Mouse (Mus musculus) left cerebral cortex, postnatal 36 days (tissue): ENCODE measurements around the gene Homez. TPM values are rescaled to one million over a fixed set of nuclear protein-coding genes. Genes with fewer than 3 reads are reported as not detected.

Source experiments
- DNase-seq, 2 experiments: peaks; one replicate each; pipeline ENCODE4 v3.0.0; 2021 to 2022; ENCODE audit warnings: low spot score in 2 of 2, mixed read lengths in 1 of 2
- intact Hi-C: fragments of 180-260 bp; cut with DNase I; formaldehyde crosslinking; loops from one replicate; pipeline ENCODE4 v1.15.1; 2025
- total RNA-seq, 2 experiments: library from RNA; stranded (reverse); gene quantifications; 2 replicates each; pipeline ENCODE4 v1.2.3; 2021

Homez gene
- 10 to 100 TPM; 15.9 to 22.1 TPM for total RNA-seq

GRCm38 (mm10) chr14:54870861-54871260 is at the start of gene Homez:
Gene Homez (minus strand): TSS chr14:54870961.
- no peak for DNase-seq
- intact Hi-C loops, result no loop called here

GRCm38 (mm10) chr14:54920076-54920685 is 49.4 kb upstream of the Homez start:
- DNase-seq, result no peak
- intact Hi-C loops, result no loop called here

- intact Hi-C loops, result loop anchor here (1.0 kb wide), 1 partner anchor 102 kb away; the partner anchor contains the start of gene Ngdn
- DNase-seq, result no peak
Observed at GRCm38 (mm10) chr14:54913343-54913742, 42.6 kb upstream of the Homez start.

DNA sequence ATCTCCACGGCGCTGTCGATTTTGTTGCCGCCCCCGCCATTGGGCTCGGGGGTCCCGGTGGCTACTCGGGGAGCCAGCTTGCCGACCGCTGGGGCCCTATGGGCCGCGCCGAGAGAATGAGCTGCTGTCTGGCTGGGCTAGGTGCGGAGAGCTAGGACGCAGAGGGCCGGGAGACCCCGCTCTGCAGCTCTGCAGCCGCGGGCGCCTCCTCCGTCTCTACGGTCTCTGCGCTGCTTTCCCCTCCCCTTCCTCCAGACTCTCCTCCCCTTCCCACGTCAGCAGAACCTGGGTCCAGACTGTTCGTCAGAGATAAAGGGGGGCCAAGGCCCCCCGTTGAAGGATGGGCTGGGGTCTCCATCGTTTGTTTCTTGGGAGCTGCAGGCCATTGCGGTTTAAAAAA is 42.1 kb upstream of the Homez start, which contains the start of gene Slc22a17:
Gene Slc22a17, minus strand, starts transcription at position 247 of the 400 bp plus-strand sequence.
- intact Hi-C loops, result loop anchor here (1.0 kb wide), 1 partner anchor 102 kb away; the partner anchor contains the start of gene Ngdn
- peak; percentile 81 to 84 for DNase-seq

- DNase-seq, result no peak
- intact Hi-C loops, result no loop called here
Observed at GRCm38 (mm10) chr14:54912109-54912850, 41.5 kb upstream of the Homez start.

- intact Hi-C loops, result no loop called here
- DNase-seq, result no peak
Observed at GRCm38 (mm10) chr14:54908682-54909081, 37.9 kb upstream of the Homez start.

DNA sequence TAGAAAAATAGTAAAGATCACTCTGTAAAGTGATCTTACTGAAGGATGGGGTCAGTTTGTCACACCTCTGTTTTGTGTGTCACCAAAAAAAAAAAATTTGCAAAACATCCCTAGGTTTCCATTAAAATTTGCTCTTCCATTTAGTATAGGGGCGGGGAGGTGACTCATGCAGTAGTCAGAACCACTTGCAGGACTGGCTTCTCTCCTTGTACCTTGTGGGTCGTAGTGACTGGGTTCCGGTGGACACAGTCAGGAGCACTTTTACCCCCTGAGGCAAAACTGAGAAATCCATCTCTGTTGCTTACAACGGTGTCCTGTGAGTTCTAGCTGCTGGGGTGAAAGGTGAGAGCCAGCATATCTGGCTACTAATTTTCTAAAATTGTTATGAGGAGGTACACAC is 32.9 kb upstream of the Homez start:
- intact Hi-C loops, result no loop called here
- DNase-seq, result no peak

DNA sequence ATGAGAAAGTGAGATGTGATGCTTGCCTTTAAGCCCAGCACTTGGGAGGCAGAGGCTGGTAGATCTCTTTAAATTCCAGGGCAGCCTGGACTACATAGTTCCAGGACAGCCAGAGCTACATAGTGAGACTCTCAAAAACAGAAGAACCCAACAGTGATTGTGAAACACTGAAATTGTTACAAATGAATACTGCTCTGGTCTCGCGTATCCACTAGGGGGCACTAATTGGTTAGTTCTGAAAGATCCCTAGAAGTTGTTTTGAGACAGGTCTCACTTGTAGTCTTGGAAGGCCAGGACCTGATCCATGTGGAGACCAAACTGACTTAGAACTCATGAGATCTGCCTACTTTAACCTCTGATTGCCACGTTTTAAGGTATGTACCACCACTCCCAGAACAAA is 29.6 kb upstream of the Homez start:
- intact Hi-C loops, result loop anchor here (1.0 to 2.0 kb wide), 2 partner anchors 38 to 115 kb away; partner anchors contain the start of gene Ngdn
- peak; percentile 42 to 70 for DNase-seq

DNA sequence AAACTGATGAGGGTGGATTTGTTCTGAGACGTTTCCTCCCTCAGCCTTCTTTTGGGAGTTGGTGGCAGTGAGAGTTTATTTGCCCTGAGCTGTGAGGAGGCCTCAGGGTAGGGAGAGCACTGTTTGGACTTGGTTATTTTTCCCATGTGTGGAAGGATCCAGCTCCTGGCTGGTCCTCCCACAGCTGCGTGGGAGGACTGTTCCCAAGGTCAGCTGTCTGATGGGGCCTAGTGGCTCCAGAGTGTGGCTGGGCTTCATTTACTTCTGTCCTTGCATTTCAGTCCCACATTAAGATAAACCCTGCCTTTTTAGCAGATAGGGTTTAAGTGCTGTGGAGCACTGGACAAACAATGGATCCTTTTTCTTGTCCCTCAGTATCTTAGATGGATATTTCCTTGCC is 26.7 kb upstream of the Homez start:
- intact Hi-C loops, result loop anchor here (5.0 kb wide), 1 partner anchor 195 kb away; the partner anchor contains the start of genes Thtpa and Zfhx2

DNA sequence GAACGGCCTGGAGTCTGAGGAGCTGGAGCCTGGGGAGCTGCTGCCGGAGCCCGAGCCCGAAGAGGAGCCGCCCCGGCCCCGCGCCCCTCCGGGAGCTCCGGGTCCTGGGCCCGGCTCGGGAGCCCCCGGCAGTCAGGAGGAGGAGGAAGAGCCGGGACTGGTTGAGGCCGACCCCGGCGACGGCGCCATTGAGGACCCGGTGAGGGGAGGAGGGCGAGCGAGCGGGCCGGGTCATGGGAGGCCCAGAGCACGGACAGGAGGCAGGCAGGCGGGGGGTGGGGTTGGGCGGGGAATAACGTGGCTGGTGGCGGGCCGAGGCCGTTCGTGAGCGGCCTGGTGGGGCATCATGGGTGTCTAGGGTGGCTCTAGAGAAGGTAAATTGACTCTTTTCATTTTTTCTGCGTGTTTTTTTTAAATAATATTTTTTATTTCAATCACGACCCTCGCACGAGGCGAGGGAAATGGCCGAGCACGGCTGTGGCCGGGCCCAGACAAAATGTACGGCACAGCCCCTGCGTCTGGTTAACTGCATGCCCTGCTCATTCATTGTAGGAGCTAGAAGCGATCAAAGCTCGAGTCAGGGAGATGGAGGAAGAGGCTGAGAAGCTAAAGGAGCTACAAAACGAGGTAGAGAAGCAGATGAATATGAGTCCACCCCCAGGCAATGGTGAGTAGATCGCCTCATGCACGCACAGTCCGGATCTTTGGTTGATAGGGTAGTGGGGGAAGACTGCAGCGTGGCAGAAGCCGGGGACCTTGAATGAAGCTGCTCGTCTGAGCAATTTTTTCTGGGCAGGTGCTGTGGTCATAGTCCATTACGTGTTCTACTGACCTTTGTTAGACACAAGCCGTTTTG is 23.8 kb upstream of the Homez start:
- peak; percentile 64 to 70 for DNase-seq
- intact Hi-C loops, result loop anchor here (5.0 kb wide), 1 partner anchor 198 kb away; the partner anchor contains the start of genes Thtpa and Zfhx2

More for the DNA sequence above, 26.7 kb upstream of the Homez start:
- no peak for DNase-seq

- intact Hi-C loops, result no loop called here
Observed at GRCm38 (mm10) chr14:54893651-54894181, 23.0 kb upstream of the Homez start.

DNA sequence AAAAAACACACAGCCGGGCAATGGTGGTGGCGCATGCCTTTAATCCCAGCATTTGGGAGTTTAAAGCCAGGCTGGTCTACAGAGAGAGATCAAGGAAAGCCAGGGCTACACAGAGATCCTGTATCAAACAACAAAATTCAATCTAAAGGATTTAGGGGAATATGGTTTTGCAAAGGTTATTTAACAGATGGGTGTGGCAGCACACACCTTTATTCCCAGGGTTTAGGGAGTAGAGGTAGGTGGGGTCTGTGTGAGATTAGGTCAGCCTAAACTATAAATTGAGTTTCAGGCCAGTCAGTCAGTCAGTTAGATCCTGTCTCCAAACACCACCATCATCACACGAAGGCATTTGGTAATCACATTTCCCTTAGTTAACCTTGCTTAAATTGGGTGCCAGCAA is 21.4 kb upstream of the Homez start, which contains the start of gene Pabpn1:
Gene Pabpn1, plus strand, starts transcription at position 301 of the 400 bp plus-strand sequence.
- intact Hi-C loops, result no loop called here
- no peak for DNase-seq

More at GRCm38 (mm10) chr14:54893651-54894181, 23.0 kb upstream of the Homez start:
- peak; percentile 97 to 98 for DNase-seq

DNA sequence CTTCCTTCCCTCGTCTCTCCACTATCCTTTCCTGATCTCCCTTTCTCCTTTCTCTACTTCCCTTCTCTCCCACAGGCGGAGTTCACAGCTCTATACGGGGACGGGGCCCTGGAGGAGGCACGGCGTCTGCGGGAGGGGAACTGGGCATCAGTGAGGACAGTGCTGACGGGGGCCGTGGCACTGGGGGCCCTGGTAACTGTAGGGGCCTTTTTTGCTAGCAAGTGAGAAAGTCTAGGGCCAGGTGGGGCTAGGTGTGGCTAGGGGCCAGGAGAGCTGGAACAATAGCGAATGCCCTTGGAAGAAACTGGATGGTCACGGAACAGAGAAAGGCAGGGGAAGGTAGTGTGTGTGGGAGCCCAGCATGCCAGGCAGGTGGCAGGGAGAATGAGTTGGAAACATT is 14.5 kb upstream of the Homez start:
- intact Hi-C loops, result no loop called here
- no peak for DNase-seq

GRCm38 (mm10) chr14:54884022-54884712 is 13.4 kb upstream of the Homez start:
- intact Hi-C loops, result no loop called here
- DNase-seq, result no peak

DNA sequence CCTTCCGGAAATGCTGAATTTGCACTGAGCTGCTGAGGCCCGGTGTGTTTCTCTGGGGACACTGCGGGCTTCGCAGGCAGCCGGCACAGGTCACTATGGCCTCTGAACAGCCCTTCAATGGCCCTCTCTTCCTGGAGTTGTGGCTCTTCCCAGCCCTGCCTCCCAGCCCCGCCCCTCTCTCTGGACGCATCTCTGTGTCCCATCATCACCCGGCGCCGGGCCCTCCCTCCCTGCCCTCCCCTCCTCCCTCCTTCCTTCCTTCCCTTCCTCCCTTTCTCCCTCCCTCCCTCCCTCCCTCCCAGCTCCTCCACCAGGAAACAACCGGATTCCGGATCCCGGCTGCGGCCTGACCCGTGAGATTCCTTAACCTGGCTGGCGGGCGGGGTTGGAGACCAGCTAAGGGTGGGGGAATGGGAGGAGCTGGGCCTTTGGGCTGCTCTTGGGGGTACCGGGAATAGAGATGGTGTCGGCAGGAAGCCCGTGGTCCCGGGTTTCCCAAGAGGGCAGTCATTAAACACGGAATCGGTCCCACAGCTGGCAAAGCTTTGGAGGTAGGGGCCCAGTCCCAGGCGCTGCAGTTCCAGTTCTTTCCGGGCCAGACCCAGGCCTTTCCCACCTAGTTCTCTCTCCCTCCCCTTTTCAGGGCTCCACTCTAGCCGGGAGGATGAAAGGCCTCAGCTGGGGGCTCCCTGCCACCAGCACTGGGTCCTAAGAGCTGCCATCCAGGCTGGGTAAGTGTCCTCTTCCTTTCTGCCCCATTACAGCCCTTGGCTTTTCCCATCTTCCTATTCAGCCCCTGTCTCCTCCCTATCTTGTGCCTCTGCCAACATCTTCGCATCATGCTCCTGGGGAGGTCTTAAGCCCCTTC is 12.6 kb upstream of the Homez start, which contains the start of the genes Bcl2l2 and Gm20521:
Gene Bcl2l2, plus strand, starts transcription at position 224 of the 868 bp plus-strand sequence.
Gene Gm20521, plus strand, starts transcription at position 288 of the 868 bp plus-strand sequence.
- DNase-seq, result peak; percentile 75
- intact Hi-C loops, result no loop called here

DNA sequence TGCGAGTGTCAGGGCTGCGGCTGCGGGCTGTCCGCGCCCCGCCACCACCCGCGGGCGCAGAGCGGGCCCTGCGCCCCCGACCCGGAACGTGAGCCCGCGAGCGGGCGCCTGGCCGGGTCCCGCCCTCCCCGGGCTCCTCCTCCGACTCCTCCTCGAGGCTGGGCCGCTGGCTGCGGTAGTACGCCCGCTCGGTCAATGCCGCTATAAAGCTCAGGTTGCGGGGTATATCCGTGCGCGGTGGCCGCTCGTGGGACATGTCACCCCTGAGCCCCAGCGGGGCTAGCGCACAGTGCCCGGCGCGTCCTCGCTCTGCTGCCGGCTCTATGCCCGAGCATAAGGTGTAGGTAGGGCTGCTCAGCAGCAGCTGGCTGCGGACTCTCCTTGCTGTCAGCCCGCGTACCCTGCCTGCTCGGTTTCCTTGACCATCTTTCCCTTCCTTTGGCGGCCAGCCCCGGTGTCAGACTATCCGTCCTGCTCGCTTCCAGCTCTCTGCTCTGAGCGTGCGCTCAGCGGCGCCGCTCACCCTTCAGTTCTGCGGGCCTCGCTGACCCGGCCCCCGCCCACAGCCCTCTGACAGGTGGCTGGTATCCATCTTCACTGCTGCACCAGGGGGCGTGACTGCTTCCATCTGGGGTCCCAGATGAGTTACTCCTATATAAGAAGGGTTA is 6.4 kb upstream of the Homez start, which contains the start of gene Ppp1r3e:
Gene Ppp1r3e, minus strand, starts transcription at position 503 of the 668 bp plus-strand sequence.
- intact Hi-C loops, result no loop called here
- DNase-seq, result peak; percentile 76 to 81

DNA sequence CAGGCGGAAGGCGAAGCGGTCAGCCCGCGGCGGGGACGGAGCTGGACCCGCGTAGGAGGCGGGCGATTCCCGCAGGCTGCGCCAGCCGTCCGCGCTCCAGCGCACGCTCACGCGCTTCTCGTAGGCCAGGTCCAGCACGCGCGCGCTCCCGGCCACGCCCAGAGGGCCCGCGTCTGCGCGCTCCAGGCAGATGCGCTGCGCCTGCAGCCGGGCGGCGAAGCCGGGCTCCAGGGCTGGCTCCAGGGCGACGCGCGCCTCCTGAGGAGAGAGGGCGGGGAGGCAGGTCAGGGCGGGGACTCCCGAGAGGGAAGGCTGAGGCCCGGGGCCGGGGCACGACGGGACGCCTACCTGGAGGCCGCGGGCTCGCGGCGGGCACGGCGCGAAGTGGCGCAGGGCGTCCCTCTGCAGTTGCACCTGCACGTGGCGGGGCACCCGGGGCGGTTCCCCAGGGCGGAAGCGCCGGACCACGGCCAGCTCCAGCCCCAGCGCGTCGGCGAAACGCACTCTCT is 5.8 kb upstream of the Homez start:
- intact Hi-C loops, result no loop called here
- DNase-seq, result peak; percentile 92 to 96
